Mouse (Mus musculus) spleen, embryonic (tissue): ENCODE measurements at regions not wholly inside any gene's neighbourhood (a gene's known extent, or its start where the extent isn't known, plus 50 kb on each side); places are given as distances from the start of the nearest gene placed in this dataset.

ENCODE experiments used
- CTCF ChIA-PET: fragments of 350-600 bp; sonication (Branson Sonifier 250); formaldehyde crosslinking; loops from one replicate; lab custom pipeline; 2022; lab: Charles Lee

DNA sequence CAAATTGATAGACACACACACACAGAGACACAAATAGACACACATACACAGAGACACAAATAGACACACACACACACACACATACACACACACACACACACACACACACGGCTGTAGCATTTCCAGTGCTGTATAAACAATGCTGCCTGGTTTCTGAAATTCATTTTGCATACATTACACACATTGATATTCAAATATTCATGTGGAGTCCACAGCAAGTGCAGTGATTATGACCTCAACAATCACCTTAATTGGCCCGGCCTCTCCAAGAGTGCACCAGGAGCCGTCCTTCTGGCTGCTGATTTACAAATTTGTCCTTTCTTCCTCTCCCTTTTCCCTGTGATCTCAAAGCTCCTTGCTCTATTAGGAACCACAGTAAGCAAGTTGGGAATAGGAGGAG, 61.2 kb upstream of the Lhx8 start:
- CTCF ChIA-PET = no interaction called here

DNA sequence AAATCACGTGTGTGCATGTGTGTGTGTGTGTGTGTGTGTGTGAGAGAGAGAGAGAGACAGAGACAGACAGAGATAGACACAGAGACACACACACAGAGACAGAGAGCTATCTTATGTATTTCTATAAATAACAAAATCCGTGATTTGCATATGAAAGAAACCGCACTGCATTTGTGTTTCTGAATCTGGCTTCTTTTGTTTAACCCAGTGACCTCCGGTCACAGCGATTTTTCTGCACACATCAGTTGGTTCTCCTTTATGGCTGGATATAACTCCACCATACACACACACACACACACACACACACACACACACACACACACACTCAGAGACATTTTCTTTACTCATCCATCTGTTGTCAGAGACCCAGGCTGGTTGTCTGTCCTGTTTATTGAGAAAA, 58.2 kb upstream of the Lhx8 start:
- CTCF ChIA-PET = no interaction called here

DNA sequence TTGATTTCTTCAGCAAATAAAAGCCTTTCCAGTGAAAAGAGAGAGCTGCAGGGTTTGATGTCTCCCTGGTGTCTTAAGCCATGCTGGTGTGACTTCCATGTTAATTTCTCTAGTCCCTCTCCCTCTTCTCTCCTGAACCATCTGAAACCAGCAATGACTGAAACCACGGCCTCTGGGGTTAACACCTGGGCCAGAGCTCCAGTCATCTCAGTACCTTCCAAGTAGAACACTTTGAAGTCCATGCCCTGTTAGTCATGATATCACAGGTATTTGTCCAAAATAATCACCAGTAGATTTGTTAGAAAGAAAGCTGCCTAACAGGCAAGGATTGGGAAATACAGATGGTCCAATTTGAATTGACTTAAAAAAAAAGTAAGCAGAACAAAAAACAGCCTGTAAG, 56.8 kb upstream of the Lhx8 start:
- CTCF ChIA-PET = no interaction called here

DNA sequence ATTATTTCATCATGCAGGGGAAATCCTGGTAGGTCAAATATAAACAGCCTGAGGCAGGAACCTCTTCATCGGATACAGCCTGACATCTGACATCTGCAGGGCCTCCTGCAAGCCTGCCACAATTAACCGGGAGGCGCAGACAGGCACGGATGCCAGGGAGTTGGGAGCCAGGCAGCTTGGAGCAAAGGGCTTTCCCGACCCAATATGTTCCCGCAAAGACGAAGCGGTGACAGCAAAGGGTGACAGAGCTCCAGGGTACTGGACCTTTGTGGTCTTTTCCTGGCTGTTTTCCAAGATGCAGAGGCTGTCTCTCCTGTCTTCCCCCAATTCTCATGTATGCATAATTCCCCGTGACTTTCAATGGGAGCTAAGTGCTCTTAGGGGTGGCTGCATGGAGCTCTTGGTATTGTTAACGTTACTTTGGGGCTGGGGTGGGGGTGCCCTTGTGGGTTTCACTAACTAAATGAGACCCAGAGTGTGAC, 55.4 kb upstream of the Lhx8 start:
- CTCF ChIA-PET = no interaction called here

DNA sequence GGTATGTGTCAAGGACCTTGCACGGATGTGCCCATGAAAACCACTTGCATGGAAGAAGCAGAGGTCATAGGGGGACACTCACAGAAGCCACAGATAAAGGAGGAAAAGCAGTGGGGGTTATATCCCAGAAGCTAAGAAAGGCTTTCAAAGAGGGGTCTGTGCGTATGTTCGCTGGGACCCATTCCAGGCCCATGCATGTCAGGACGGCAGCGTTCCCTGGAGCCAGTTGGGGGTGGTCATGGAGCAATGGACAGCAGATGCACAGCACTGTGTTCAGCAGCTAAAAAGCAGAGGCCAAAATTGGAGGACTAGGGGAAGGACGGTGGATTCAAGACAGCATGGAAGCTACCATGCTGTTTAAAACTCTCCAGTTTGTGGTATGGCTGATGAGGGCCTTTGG, 52.4 kb upstream of the Lhx8 start:
- CTCF ChIA-PET = no interaction called here

DNA sequence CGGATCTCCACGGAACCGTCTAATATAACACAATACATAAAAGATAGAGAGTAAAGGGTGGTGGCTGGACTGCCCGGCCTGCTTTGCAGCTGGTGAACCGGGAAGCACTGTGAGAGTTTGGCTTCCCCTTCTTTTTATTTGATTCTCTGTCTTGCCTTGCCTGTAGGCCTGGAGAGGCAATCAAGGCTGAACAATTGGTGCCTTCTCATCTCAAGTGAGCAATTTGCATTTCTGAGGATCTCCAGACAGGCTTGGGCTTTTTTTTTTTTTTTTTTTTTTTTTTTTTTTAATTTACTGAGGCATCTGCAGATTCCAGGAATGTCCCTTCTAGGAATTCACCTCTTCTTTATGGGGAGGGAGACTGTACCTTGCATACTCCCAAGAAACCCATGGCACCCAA, 51.1 kb upstream of the Lhx8 start:
- CTCF ChIA-PET = no interaction called here
